Mouse (Mus musculus) heart, adult 2 months (tissue): ENCODE data around the gene Akap10.

Experiments used
- CTCF ChIP-seq: fragments of 200-600 bp; IDR thresholded peaks from 2 replicates; pipeline ENCODE4 v1.8.1; 2022; ENCODE audit warnings: antibody characterized with exemption, mild to moderate bottlenecking, moderate library complexity
- POLR2A ChIP-seq: fragments of 200-500 bp; IDR thresholded peaks from 2 replicates; pipeline ENCODE4 v1.6.1; 2011; ENCODE audit warnings: mild to moderate bottlenecking, low read depth, low read length, control low read depth; ENCODE audit not compliant: insufficient read depth

- TF ChIP-seq POLR2A: no peak
- no peak for TF ChIP-seq CTCF
Observed at GRCm38 (mm10) chr11:61970901-61971300, 40.8 kb upstream of the Akap10 start.
